Mouse (Mus musculus) stomach, postnatal 0 days (tissue): ENCODE measurements around the gene Ccnd1. TPM values are rescaled to one million over a fixed set of nuclear protein-coding genes. Genes with fewer than 3 reads are reported as not detected.

Experiments used
- ATAC-seq: fragments of 200-750 bp; cut with Nextera tagmentation; 2 replicates; pipeline ENCODE4 v1.8.0; 2017; ENCODE audit not compliant: low FRiP score, low TSS enrichment
- DNase-seq: peaks from one replicate; pipeline ENCODE4 v3.0.0-alpha.2; 2016; ENCODE audit warnings: low spot score
- H3K27ac ChIP-seq: fragments of 300-500 bp; sonication (generic); replicated peaks from 2 replicates; pipeline ENCODE4 v1.5.1; 2014; ENCODE audit warnings: mild to moderate bottlenecking, control low read depth
- H3K27me3 ChIP-seq: fragments of 300-500 bp; sonication (generic); 2 replicates; pipeline ENCODE4 v1.6.1; 2014; ENCODE audit warnings: low read length; ENCODE audit not compliant: control insufficient read depth, insufficient read depth
- H3K36me3 ChIP-seq: fragments of 300-500 bp; sonication (generic); 2 replicates; pipeline ENCODE4 v1.6.1; 2014; ENCODE audit warnings: low read length, mixed read lengths; ENCODE audit not compliant: control insufficient read depth, insufficient read depth
- H3K4me1 ChIP-seq: fragments of 300-500 bp; sonication (generic); replicated peaks from 2 replicates; pipeline ENCODE4 v1.6.1; 2014; ENCODE audit warnings: antibody characterized with exemption; ENCODE audit not compliant: control insufficient read depth, insufficient read depth
- H3K4me2 ChIP-seq: fragments of 300-500 bp; sonication (generic); replicated peaks from 2 replicates; pipeline ENCODE4 v1.6.1; 2014; ENCODE audit warnings: low read depth, mild to moderate bottlenecking, control low read depth, moderate library complexity
- H3K4me3 ChIP-seq: fragments of 300-500 bp; sonication (generic); 2 replicates; pipeline ENCODE4 v1.5.1; 2014; ENCODE audit warnings: low read depth, low read length, control low read depth
- H3K9ac ChIP-seq: fragments of 300-500 bp; sonication (generic); 2 replicates; pipeline ENCODE4 v1.6.1; 2014; ENCODE audit warnings: mild to moderate bottlenecking, low read length, control low read depth, mixed read lengths
- H3K9me3 ChIP-seq: fragments of 300-500 bp; sonication (generic); 2 replicates; pipeline ENCODE4 v1.6.1; 2016; ENCODE audit warnings: low read length; ENCODE audit not compliant: control insufficient read depth
- CTCF ChIP-seq: IDR thresholded peaks from 2 replicates; pipeline ENCODE4 v1.5.1; 2016; ENCODE audit warnings: antibody characterized with exemption, low read depth, mild to moderate bottlenecking, moderate library complexity
- EP300 ChIP-seq: optimal IDR thresholded peaks from 2 replicates; pipeline ENCODE3; 2016; ENCODE audit warnings: antibody characterized with exemption
- WGBS: fragments of 180-500 bp; shearing (Covaris S2); extraction: QIAGEN DNeasy Blood & Tissue Kit; methylation state at CpG from one replicate; pipeline ENCODE4 v1.1.7; 2014; 5-methylcytosine and 5-hydroxymethylcytosine counted together
- polyA plus RNA-seq: library from polyadenylated mRNA; unstranded; fragments of >200 nt; fragmentation: Nextera tagmentation; extraction: Ambion mirVana; gene quantifications from 2 replicates; pipeline ENCODE4 v1.2.1, GENCODE M21; 2015

Ccnd1 gene
- polyA plus RNA-seq, 1 experiment from 2014 or later = 38.7 TPM

- Histone ChIP-seq H3K27ac (0 out of 2 replicates have a peak overlapping the region, but pooled peaks have one; percentile 25), H3K4me1 (no peaks in the 10 kb centered on the region), H3K4me3 (no peak overlapping the region), H3K9ac (no peak overlapping the region), H3K4me2 (no peak overlapping the region), H3K9me3 (no peaks in the 10 kb centered on the region), H3K27me3 (no peaks in the 10 kb centered on the region), H3K36me3 (no peaks in the 10 kb centered on the region)
- WGBS = 56% methylated on average over 2 of the region's 2 CpGs
- ATAC-seq (peak; percentile 90), DNase-seq (peak; percentile 75)
- peak; percentile 31 for TF ChIP-seq CTCF
- no peak for TF ChIP-seq EP300
Measured at GRCm38 (mm10) chr7:144977121-144977520, 37.4 kb upstream of the Ccnd1 start.

DNA sequence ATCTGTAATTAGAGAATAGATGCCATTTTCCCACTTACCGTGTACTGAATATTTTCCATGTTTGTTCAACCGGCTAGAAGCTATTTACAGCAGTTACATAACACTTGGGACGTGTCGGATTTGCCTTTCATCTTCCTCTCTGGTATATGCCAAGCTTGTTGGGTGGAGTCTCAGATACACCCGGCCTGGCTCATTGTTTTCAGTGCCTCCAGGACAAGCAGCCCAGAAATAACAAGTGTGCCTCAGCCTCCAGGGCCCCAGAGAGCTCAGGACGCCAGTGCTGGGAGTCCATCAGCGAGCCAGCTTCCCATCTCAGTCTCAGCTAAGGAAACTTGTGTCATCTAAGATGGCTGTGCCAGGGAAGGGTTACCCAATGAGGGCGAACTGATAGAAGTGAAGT lies 33.7 kb upstream of the Ccnd1 start:
- H3K27ac ChIP-seq = no peak overlapping the region; the same call in 1 of the 2 replicates
- DNase-seq (no peak), ATAC-seq (no peak)
- no peak overlapping the region for H3K4me3 ChIP-seq
- H3K9ac ChIP-seq = no peak overlapping the region
- H3K36me3 ChIP-seq = no peaks in the 10 kb centered on the region
- no peaks in the 10 kb centered on the region for H3K4me1 ChIP-seq
- 48% methylated on average over 8 of the region's 8 CpGs for WGBS
- TF ChIP-seq CTCF = no peak
- TF ChIP-seq EP300 = no peak
- no peaks in the 10 kb centered on the region for H3K9me3 ChIP-seq
- no peak overlapping the region for H3K4me2 ChIP-seq
- H3K27me3 ChIP-seq = no peaks in the 10 kb centered on the region

- no peaks in the 10 kb centered on the region for H3K36me3 ChIP-seq
- H3K4me2 ChIP-seq = no peak overlapping the region
- H3K4me3 ChIP-seq = no peak overlapping the region
- peak; percentile 38 for ATAC-seq
- no peak for TF ChIP-seq EP300
- TF ChIP-seq CTCF = no peak
- 42% methylated on average over 2 of the region's 2 CpGs for WGBS
- no peaks in the 10 kb centered on the region for H3K27me3 ChIP-seq
- peak overlapping the region; percentile 59; the same call in 1 of the 2 replicates for H3K27ac ChIP-seq
- no peak overlapping the region for H3K9ac ChIP-seq
- H3K9me3 ChIP-seq = no peaks in the 10 kb centered on the region
- peak; percentile 57 for DNase-seq
- H3K4me1 ChIP-seq = no peaks in the 10 kb centered on the region
Measured at GRCm38 (mm10) chr7:144971769-144972168, 32.0 kb upstream of the Ccnd1 start.

GRCm38 (mm10) chr7:144970997-144971768 lies 31.5 kb upstream of the Ccnd1 start:
- WGBS = 46% methylated on average over 8 of the region's 8 CpGs
- no peak overlapping the region for H3K4me3 ChIP-seq
- peak overlapping the region; percentile 70 for H3K27ac ChIP-seq
- peak; percentile 84 for ATAC-seq
- no peaks in the 10 kb centered on the region for H3K27me3 ChIP-seq
- H3K4me2 ChIP-seq = no peak overlapping the region
- H3K9ac ChIP-seq = no peak overlapping the region
- peak; percentile 58 for DNase-seq
- no peaks in the 10 kb centered on the region for H3K9me3 ChIP-seq
- no peaks in the 10 kb centered on the region for H3K36me3 ChIP-seq
- no peak for TF ChIP-seq EP300
- TF ChIP-seq CTCF = peak; percentile 44
- no peaks in the 10 kb centered on the region for H3K4me1 ChIP-seq

DNA sequence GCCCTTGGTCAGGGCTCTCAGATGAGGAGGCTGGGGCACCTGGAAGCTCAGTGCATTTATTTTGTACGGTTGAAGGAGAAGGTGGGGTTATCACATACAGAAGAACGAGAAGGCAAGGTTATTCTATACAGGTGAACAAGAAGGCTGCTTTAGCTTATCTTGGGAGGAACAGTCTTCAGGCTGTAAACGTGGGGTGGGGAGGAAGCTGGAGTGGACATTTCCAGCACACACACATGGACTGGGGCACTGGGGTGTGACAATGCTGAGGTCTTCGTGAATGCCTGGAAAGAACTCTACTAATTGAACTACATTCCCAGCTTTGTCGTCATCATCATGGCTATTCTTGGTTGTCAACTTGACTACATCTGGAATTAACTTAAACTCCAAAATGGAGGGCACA lies 26.2 kb upstream of the Ccnd1 start:
- no peak overlapping the region for H3K4me3 ChIP-seq
- ATAC-seq = no peak
- H3K27me3 ChIP-seq = no peaks in the 10 kb centered on the region
- no peaks in the 10 kb centered on the region for H3K9me3 ChIP-seq
- H3K36me3 ChIP-seq = no peaks in the 10 kb centered on the region
- H3K4me1 ChIP-seq = no peaks in the 10 kb centered on the region
- no peak for DNase-seq
- WGBS = 69% methylated on average over 5 of the region's 5 CpGs
- no peak overlapping the region for H3K9ac ChIP-seq
- no peak overlapping the region for H3K27ac ChIP-seq
- H3K4me2 ChIP-seq = no peak overlapping the region
- no peak for TF ChIP-seq CTCF

DNA sequence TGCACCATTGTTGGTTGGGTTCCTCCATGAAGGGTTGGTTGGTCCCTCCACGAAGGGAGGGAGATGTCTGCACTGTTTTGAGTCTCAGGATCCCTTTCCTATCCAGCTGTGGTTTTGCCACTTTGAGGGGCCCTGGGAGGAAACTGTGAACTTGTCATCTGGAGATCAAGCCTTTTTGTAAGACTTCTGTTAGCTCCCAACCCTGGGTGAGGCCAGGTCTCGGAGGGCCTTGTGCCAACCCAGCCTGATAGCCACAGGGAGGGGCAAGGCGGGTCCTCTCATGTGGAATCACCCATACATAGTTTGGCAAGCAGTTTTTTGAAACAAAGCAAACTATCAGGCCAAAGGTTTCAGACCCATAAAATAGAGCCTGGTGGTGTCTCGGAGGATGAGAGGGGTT lies 24.6 kb upstream of the Ccnd1 start:
- Histone ChIP-seq H3K4me1 (no peaks in the 10 kb centered on the region), H3K4me2 (no peak overlapping the region), H3K9me3 (no peaks in the 10 kb centered on the region), H3K27me3 (no peaks in the 10 kb centered on the region), H3K27ac (no peak overlapping the region), H3K36me3 (no peaks in the 10 kb centered on the region), H3K9ac (no peak overlapping the region), H3K4me3 (no peak overlapping the region)
- 71% methylated on average over 4 of the region's 4 CpGs for WGBS
- ATAC-seq = peak; percentile 45; the same call in 1 of the 2 replicates
- TF ChIP-seq CTCF (no peak), EP300 (no peak)
- peak; percentile 48 for DNase-seq
